Mouse (Mus musculus) liver, embryonic 14.5 days (tissue): Measurements from ENCODE around the gene Pabpn1l. TPM values are rescaled to one million over a fixed set of nuclear protein-coding genes. Genes with fewer than 3 reads are reported as not detected.
A peak's percentile ranks its signal among the peaks of the same experiment; 100 is the strongest.

ENCODE experiments used
- ATAC-seq: fragments of 200-750 bp; cut with Nextera tagmentation; 2 replicates; pipeline ENCODE4 v1.8.0; 2017; ENCODE audit warnings: moderate number of reproducible peaks, mild to moderate bottlenecking, moderate library complexity; ENCODE audit not compliant: insufficient read depth
- DNase-seq, 3 experiments: peaks; one replicate each; pipeline ENCODE4 v3.0.0-alpha.2; 2012 to 2013; ENCODE audit warnings: low read depth in 3 of 3, low spot score in 3 of 3
- H3K27ac ChIP-seq: fragments of 300-500 bp; sonication (generic); 2 replicates; pipeline ENCODE4 v1.5.1; 2014; ENCODE audit warnings: moderate library complexity, mild to moderate bottlenecking, control low read depth, inconsistent platforms
- H3K27me3 ChIP-seq: fragments of 300-500 bp; sonication (generic); 2 replicates; pipeline ENCODE4 v1.6.1; 2014; ENCODE audit warnings: mild to moderate bottlenecking, low read length, moderate library complexity; ENCODE audit not compliant: control insufficient read depth, insufficient read depth
- H3K36me3 ChIP-seq: fragments of 300-500 bp; sonication (generic); replicated peaks from 2 replicates; pipeline ENCODE4 v1.6.1; 2014; ENCODE audit warnings: low read depth; ENCODE audit not compliant: control insufficient read depth, insufficient read depth
- H3K4me1 ChIP-seq, 2 experiments: fragments of 200-500 bp in 1 of 2; fragments of 300-500 bp in 1 of 2; sonication (generic) in 1 of 2; replicated peaks; 2 replicates each; pipeline ENCODE4 v1.6.1; 2012 to 2014; ENCODE audit warnings: antibody characterized with exemption in 1 of 2, inconsistent platforms in 1 of 2, low read length in 1 of 2; ENCODE audit not compliant: control insufficient read depth in 2 of 2, insufficient read depth in 2 of 2
- H3K4me2 ChIP-seq: fragments of 300-500 bp; sonication (generic); 2 replicates; pipeline ENCODE4 v1.6.1; 2014; ENCODE audit warnings: low read depth, mild to moderate bottlenecking, control low read depth, moderate library complexity
- H3K4me3 ChIP-seq, 2 experiments: fragments of 200-500 bp in 1 of 2; fragments of 300-500 bp in 1 of 2; sonication (generic) in 1 of 2; 2 replicates each; pipeline ENCODE4 v1.5.1; 2012 to 2014; ENCODE audit warnings: low read depth in 2 of 2, low read length in 2 of 2, mild to moderate bottlenecking in 2 of 2, control low read depth in 1 of 2, inconsistent platforms in 1 of 2, moderate library complexity in 1 of 2; ENCODE audit not compliant: insufficient read depth in 1 of 2
- H3K9ac ChIP-seq: fragments of 300-500 bp; sonication (generic); replicated peaks from 2 replicates; pipeline ENCODE4 v1.6.1; 2014; ENCODE audit warnings: mild to moderate bottlenecking, control low read depth, moderate library complexity
- H3K9me3 ChIP-seq: fragments of 300-500 bp; sonication (generic); 2 replicates; pipeline ENCODE4 v1.6.1; 2016; ENCODE audit warnings: low read length, mixed read lengths; ENCODE audit not compliant: control insufficient read depth
- CTCF ChIP-seq: IDR thresholded peaks from 2 replicates; pipeline ENCODE4 v1.5.1; 2016; ENCODE audit warnings: antibody characterized with exemption, low read depth, control low read depth
- EP300 ChIP-seq: IDR thresholded peaks from 2 replicates; pipeline ENCODE4 v1.6.1; 2016; ENCODE audit warnings: antibody characterized with exemption, low read depth
- WGBS: fragments of 180-500 bp; shearing (Covaris S2); extraction: QIAGEN DNeasy Blood & Tissue Kit; methylation state at CpG from one replicate; pipeline ENCODE4 v1.1.7; 2014; ENCODE audit not compliant: insufficient replicate concordance; 5-methylcytosine and 5-hydroxymethylcytosine counted together
- polyA plus RNA-seq, 2 experiments: library from polyadenylated mRNA; depleted of rRNA in 1 of 2; stranded (reverse) in 1 of 2; unstranded in 1 of 2; fragments of >200 nt; fragmentation: Nextera tagmentation in 1 of 2; extraction: Ambion mirVana in 1 of 2; gene quantifications; 2 replicates each; pipeline versions ENCODE4 v1.2.1 to v1.2.3; 2012 to 2014

Gene Pabpn1l
- polyA plus RNA-seq, 2 experiments, result not detected

GRCm38 (mm10) chr8:122577116-122577515 lies 45.4 kb downstream of the Pabpn1l start:
- Histone ChIP-seq H3K36me3 (peaks cover 17% of the 10 kb centered on the region), H3K27me3 (no peaks in the 10 kb centered on the region), H3K9ac (no peak overlapping the region), H3K4me3 (no peak overlapping the region), H3K4me2 (peak overlapping the region; percentile 82), H3K4me1 (peaks cover 25 to 35% of the 10 kb centered on the region in 2 experiments), H3K9me3 (no peaks in the 10 kb centered on the region), H3K27ac (no peak overlapping the region)
- TF ChIP-seq CTCF, result no peak
- no peak for TF ChIP-seq EP300
- DNase-seq (no peak), ATAC-seq (no peak)
- 62% methylated on average over 10 of the region's 10 CpGs for WGBS

DNA sequence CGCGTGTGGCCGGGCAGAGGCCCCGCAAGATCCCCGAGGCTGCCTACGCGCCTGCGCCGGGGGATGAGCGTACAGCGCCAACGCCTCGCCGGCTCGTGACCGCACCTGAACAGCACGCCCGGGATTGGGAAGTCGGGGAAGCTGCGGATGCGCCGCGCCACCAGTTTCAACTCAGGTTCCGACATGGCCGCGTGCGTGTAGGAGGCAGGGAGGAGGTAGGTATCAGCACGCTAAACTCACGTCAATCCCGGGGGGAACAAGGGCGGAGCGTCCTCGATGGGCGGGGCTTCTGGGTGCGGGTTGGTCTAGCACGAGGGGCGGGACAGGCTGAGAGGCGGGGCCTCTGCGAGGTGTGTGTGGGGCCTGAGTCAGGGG lies 45.9 kb downstream of the Pabpn1l start, which contains the start of gene Aprt:
Aprt (minus strand) TSS at position 262 of the 375 bp plus-strand sequence.
- peak; percentile 85 to 91 (median 85) for DNase-seq
- Histone ChIP-seq H3K27me3 (no peaks in the 10 kb centered on the region), H3K9ac (peak within 1 kb of the TSS; percentile 73), H3K4me1 (peaks cover 25 to 35% of the 10 kb centered on the region in 2 experiments), H3K4me2 (peak within 1 kb of the TSS; percentile 82), H3K4me3 (peak within 1 kb of the TSS; percentile 59 to 68), H3K27ac (peak within 1 kb of the TSS; percentile 63), H3K9me3 (no peaks in the 10 kb centered on the region), H3K36me3 (peaks cover 22% of the 10 kb centered on the region)
- no peak for TF ChIP-seq EP300
- no peak for TF ChIP-seq CTCF
- WGBS, result under 1% methylated on average over 39 of the region's 39 CpGs
- ATAC-seq, result peak; percentile 84

GRCm38 (mm10) chr8:122575735-122576647 lies 46.5 kb downstream of the Pabpn1l start:
- peak; percentile 5; the same call in 1 of the 2 replicates for ATAC-seq

DNA sequence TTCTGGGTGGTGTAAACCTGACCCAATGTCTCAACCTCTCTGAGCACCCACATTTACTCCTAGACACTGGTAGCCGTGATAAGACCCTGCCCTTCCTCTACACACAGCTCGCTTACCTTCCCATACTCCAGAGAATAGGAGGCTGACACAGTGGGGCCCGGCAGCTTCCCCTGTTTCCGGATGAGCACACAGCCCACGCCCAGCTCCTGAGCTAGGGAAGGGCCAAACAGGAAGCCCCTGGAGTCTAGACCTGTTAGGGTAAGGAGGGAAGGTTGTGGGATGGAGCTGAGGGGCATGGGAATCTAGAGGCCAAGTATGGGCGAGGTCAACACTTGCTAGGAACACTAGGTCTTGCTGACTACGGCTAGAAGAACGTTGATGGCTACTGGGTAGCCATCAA lies 47.3 kb downstream of the Pabpn1l start:
- H3K4me1 ChIP-seq, result peaks cover 25 to 35% of the 10 kb centered on the region in 2 experiments
- H3K9me3 ChIP-seq, result no peaks in the 10 kb centered on the region
- no peak for DNase-seq
- 14% methylated on average over 8 of the region's 8 CpGs for WGBS
- no peak for TF ChIP-seq CTCF
- peak overlapping the region; percentile 73 for H3K9ac ChIP-seq
- ATAC-seq, result peak; percentile 8; the same call in 1 of the 2 replicates
- H3K36me3 ChIP-seq, result peaks cover 35% of the 10 kb centered on the region
- peak overlapping the region; percentile 82 for H3K4me2 ChIP-seq
- no peaks in the 10 kb centered on the region for H3K27me3 ChIP-seq
- H3K4me3 ChIP-seq, result peak overlapping the region; percentile 59 to 68
- H3K27ac ChIP-seq, result peak overlapping the region; percentile 63

More at GRCm38 (mm10) chr8:122575735-122576647, 46.5 kb downstream of the Pabpn1l start:
- DNase-seq, result no peak
- Histone ChIP-seq H3K36me3 (peaks cover 28% of the 10 kb centered on the region), H3K4me3 (peak overlapping the region; percentile 59 to 68), H3K27me3 (no peaks in the 10 kb centered on the region), H3K4me2 (peak overlapping the region; percentile 82), H3K9me3 (no peaks in the 10 kb centered on the region), H3K9ac (peak overlapping the region; percentile 73), H3K27ac (peak overlapping the region; percentile 63), H3K4me1 (peaks cover 25 to 35% of the 10 kb centered on the region in 2 experiments)
- TF ChIP-seq CTCF, result no peak
- TF ChIP-seq EP300, result no peak
- 4% methylated on average over 21 of the region's 21 CpGs for WGBS

GRCm38 (mm10) chr8:122574667-122575251 lies 47.8 kb downstream of the Pabpn1l start:
- Histone ChIP-seq H3K4me1 (peaks cover 25 to 36% of the 10 kb centered on the region in 2 experiments), H3K4me2 (peak overlapping the region; percentile 82), H3K4me3 (peak overlapping the region; percentile 59 to 68; a peak in 3 of 4 replicates), H3K9ac (no peak overlapping the region; the same call in 1 of the 2 replicates), H3K9me3 (no peaks in the 10 kb centered on the region), H3K27me3 (no peaks in the 10 kb centered on the region), H3K27ac (peak overlapping the region; percentile 63), H3K36me3 (peaks cover 40% of the 10 kb centered on the region)
- ATAC-seq (peak; percentile 17), DNase-seq (no peak)
- TF ChIP-seq CTCF, result no peak
- no peak for TF ChIP-seq EP300
- WGBS, result 24% methylated on average over 10 of the region's 10 CpGs
